8 mouse cellular contexts compared by ENCODE assay signal in the genomic region with DNA sequence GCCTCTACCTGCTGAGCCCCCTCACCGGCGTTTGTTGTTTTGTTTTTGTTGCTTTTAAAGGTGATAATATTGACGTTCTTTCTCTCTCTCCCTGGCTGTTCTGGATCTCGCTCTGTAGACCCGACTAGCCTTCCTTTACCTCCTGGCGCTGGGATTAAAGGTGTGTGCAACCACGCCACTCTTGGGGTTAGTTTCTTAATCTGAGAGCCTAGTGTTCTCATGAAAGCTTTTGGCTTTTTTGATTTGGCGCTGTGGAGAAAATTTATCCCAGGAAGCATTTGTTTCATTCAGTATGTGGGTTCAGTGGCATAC. TPM values are rescaled to one million over a fixed set of nuclear protein-coding genes. Genes with fewer than 3 reads are reported as not detected.
DNase-seq lines count a peak whose midpoint lies in the region; ATAC-seq and TF ChIP-seq lines count a peak whose summit lies in the region.

No protein-coding gene starts in this region.

- ATAC-seq in kidney, postnatal 0 days (replicated peaks; ENCODE audit: low FRiP score, low read depth): no peak
- no peak for ATAC-seq in hindbrain, embryonic 13.5 days (ENCODE audit: low FRiP score)
- ATAC-seq in midbrain, postnatal 0 days (ENCODE audit: low FRiP score): no peak

- peak overlapping the region; percentile 55 for H3K4me2 ChIP-seq in kidney, postnatal 0 days (ENCODE audit: low read length)
- peak overlapping the region; percentile 66 for H3K4me2 ChIP-seq in hindbrain, embryonic 13.5 days
- peak overlapping the region; percentile 67 for H3K4me2 ChIP-seq in midbrain, postnatal 0 days (ENCODE audit: low read depth, low read length, poor library complexity, severe bottlenecking)

- TF ChIP-seq CTCF in kidney, postnatal 0 days (IDR thresholded peaks at IDR 0.05; ENCODE audit: low read depth): no peak
- no peak for TF ChIP-seq CTCF in midbrain, postnatal 0 days (IDR thresholded peaks at IDR 0.05)

- peak overlapping the region; percentile 68; the same call in 1 of the 2 replicates for H3K27ac ChIP-seq in kidney, postnatal 0 days
- H3K27ac ChIP-seq in hindbrain, embryonic 13.5 days: peak overlapping the region; percentile 83
- peak overlapping the region; percentile 67; the same call in 1 of the 2 replicates for H3K27ac ChIP-seq in midbrain, postnatal 0 days (ENCODE audit: low read depth, low read length)

- peaks cover 3% of the 10 kb centered on the region; the same call in 1 of the 2 replicates for H3K4me1 ChIP-seq in kidney, postnatal 0 days (replicated peaks; ENCODE audit: insufficient read depth, low read length)
- H3K4me1 ChIP-seq in hindbrain, embryonic 13.5 days (replicated peaks): peaks cover 32% of the 10 kb centered on the region
- no peaks in the 10 kb centered on the region for H3K4me1 ChIP-seq in midbrain, postnatal 0 days (ENCODE audit: insufficient read depth, low read length)

- H3K27me3 ChIP-seq in kidney, postnatal 0 days (ENCODE audit: insufficient read depth, low read length): no peaks in the 10 kb centered on the region
- H3K27me3 ChIP-seq in hindbrain, embryonic 13.5 days: no peaks in the 10 kb centered on the region
- H3K27me3 ChIP-seq in midbrain, postnatal 0 days (ENCODE audit: insufficient read depth, low read length): no peaks in the 10 kb centered on the region

- DNase-seq in kidney, postnatal 0 days (ENCODE audit: low spot score): no peak
- DNase-seq in kidney, adult 18-20 months: no peak
- peak; percentile 22 for DNase-seq in ZHBTc4 (ENCODE audit: low read depth, low spot score)
- DNase-seq in midbrain, postnatal 0 days (ENCODE audit: low spot score): no peak
- DNase-seq in left cerebral cortex, adult 9 months (ENCODE audit: low spot score in 2 of 2): no peak
- DNase-seq in embryo, embryonic 10.5 days (ENCODE audit: low spot score): no peak
- DNase-seq in urinary bladder, postnatal 25 days (ENCODE audit: low spot score): no peak

- H3K9ac ChIP-seq in kidney, postnatal 0 days (ENCODE audit: low read depth, low read length): peak overlapping the region; percentile 70
- peak overlapping the region; percentile 83 for H3K9ac ChIP-seq in hindbrain, embryonic 13.5 days
- H3K9ac ChIP-seq in midbrain, postnatal 0 days (replicated peaks; ENCODE audit: low read length, poor library complexity, severe bottlenecking): peak overlapping the region; percentile 64

- H3K4me3 ChIP-seq in kidney, postnatal 0 days (replicated peaks; ENCODE audit: low read depth, low read length): peak overlapping the region; percentile 75
- peak overlapping the region; percentile 62 for H3K4me3 ChIP-seq in hindbrain, embryonic 13.5 days
- peak overlapping the region; percentile 83 for H3K4me3 ChIP-seq in midbrain, postnatal 0 days (ENCODE audit: low read depth, low read length)

- H3K9me3 ChIP-seq in kidney, postnatal 0 days (replicated peaks; ENCODE audit: low read length): no peaks in the 10 kb centered on the region
- H3K9me3 ChIP-seq in hindbrain, embryonic 13.5 days: no peaks in the 10 kb centered on the region
- H3K9me3 ChIP-seq in midbrain, postnatal 0 days (ENCODE audit: low read length): no peaks in the 10 kb centered on the region

- no peaks in the 10 kb centered on the region for H3K36me3 ChIP-seq in kidney, postnatal 0 days (ENCODE audit: insufficient read depth, low read length)
- no peaks in the 10 kb centered on the region for H3K36me3 ChIP-seq in hindbrain, embryonic 13.5 days
- H3K36me3 ChIP-seq in midbrain, postnatal 0 days (ENCODE audit: insufficient read depth, low read length): no peaks in the 10 kb centered on the region

- WGBS in kidney, postnatal 0 days: 0% methylated on average over 8 of the region's 8 CpGs
- WGBS in hindbrain, embryonic 13.5 days: under 1% methylated on average over 8 of the region's 8 CpGs
- WGBS in midbrain, postnatal 0 days: 0% methylated on average over 8 of the region's 8 CpGs

RNA-seq across cellular contexts. Expression of gene Katna1, which starts 0.7 kb away (rescaled TPM):
- polyA plus RNA-seq in kidney, postnatal 0 days (2015; fragmentation: Nextera tagmentation; extraction: Ambion mirVana): 46.0 and 49.4 TPM in 2 replicates
- polyA plus RNA-seq in hindbrain, embryonic 13.5 days (2015; fragmentation: Nextera tagmentation; extraction: Ambion mirVana): 35.9 and 36.6 TPM in 2 replicates
- 12.6 and 13.3 TPM in 2 replicates for total RNA-seq in midbrain, postnatal 0 days (2014; rRNA removed)
- 15.5 and 17.2 TPM in 2 replicates for polyA plus RNA-seq in midbrain, postnatal 0 days (2015; fragmentation: Nextera tagmentation; extraction: Ambion mirVana)

RNA-seq across cellular contexts. Expression of gene Lats1, which starts 45.4 kb away (rescaled TPM):
- polyA plus RNA-seq in kidney, postnatal 0 days (2015; fragmentation: Nextera tagmentation; extraction: Ambion mirVana): 7.3 TPM in 2 replicates
- polyA plus RNA-seq in hindbrain, embryonic 13.5 days (2015; fragmentation: Nextera tagmentation; extraction: Ambion mirVana): 10.4 and 10.8 TPM in 2 replicates
- 45.4 and 50.9 TPM in 2 replicates for total RNA-seq in midbrain, postnatal 0 days (2014; rRNA removed)
- 6.5 and 7.7 TPM in 2 replicates for polyA plus RNA-seq in midbrain, postnatal 0 days (2015; fragmentation: Nextera tagmentation; extraction: Ambion mirVana)

RNA-seq across cellular contexts. Expression of gene Pcmt1, which starts 45.5 kb away (rescaled TPM):
- polyA plus RNA-seq in kidney, postnatal 0 days (2015; fragmentation: Nextera tagmentation; extraction: Ambion mirVana): 94.2 and 106 TPM in 2 replicates
- 166 and 171 TPM in 2 replicates for polyA plus RNA-seq in hindbrain, embryonic 13.5 days (2015; fragmentation: Nextera tagmentation; extraction: Ambion mirVana)
- total RNA-seq in midbrain, postnatal 0 days (2014; rRNA removed): 70.6 and 81.0 TPM in 2 replicates
- polyA plus RNA-seq in midbrain, postnatal 0 days (2015; fragmentation: Nextera tagmentation; extraction: Ambion mirVana): 178 and 179 TPM in 2 replicates

RNA-seq across cellular contexts. Expression of gene Nup43, which starts 59.2 kb away (rescaled TPM):
- 32.7 and 36.1 TPM in 2 replicates for polyA plus RNA-seq in kidney, postnatal 0 days (2015; fragmentation: Nextera tagmentation; extraction: Ambion mirVana)
- 35.8 and 38.2 TPM in 2 replicates for polyA plus RNA-seq in hindbrain, embryonic 13.5 days (2015; fragmentation: Nextera tagmentation; extraction: Ambion mirVana)
- 7.8 and 8.0 TPM in 2 replicates for total RNA-seq in midbrain, postnatal 0 days (2014; rRNA removed)
- 17.5 and 17.8 TPM in 2 replicates for polyA plus RNA-seq in midbrain, postnatal 0 days (2015; fragmentation: Nextera tagmentation; extraction: Ambion mirVana)
